Mouse (Mus musculus) stomach, postnatal 0 days (tissue): ENCODE measurements around the gene Gm20458. TPM values are rescaled to one million over a fixed set of nuclear protein-coding genes. Genes with fewer than 3 reads are reported as not detected.

Experiments
- ATAC-seq: fragments of 200-750 bp; cut with Nextera tagmentation; 2 replicates; pipeline ENCODE4 v1.8.0; 2017; ENCODE audit not compliant: low FRiP score, low TSS enrichment
- DNase-seq: peaks from one replicate; pipeline ENCODE4 v3.0.0-alpha.2; 2016; ENCODE audit warnings: low spot score
- H3K27ac ChIP-seq: fragments of 300-500 bp; sonication (generic); replicated peaks from 2 replicates; pipeline ENCODE4 v1.5.1; 2014; ENCODE audit warnings: mild to moderate bottlenecking, control low read depth
- H3K27me3 ChIP-seq: fragments of 300-500 bp; sonication (generic); 2 replicates; pipeline ENCODE4 v1.6.1; 2014; ENCODE audit warnings: low read length; ENCODE audit not compliant: control insufficient read depth, insufficient read depth
- H3K36me3 ChIP-seq: fragments of 300-500 bp; sonication (generic); 2 replicates; pipeline ENCODE4 v1.6.1; 2014; ENCODE audit warnings: low read length, mixed read lengths; ENCODE audit not compliant: control insufficient read depth, insufficient read depth
- H3K4me1 ChIP-seq: fragments of 300-500 bp; sonication (generic); replicated peaks from 2 replicates; pipeline ENCODE4 v1.6.1; 2014; ENCODE audit warnings: antibody characterized with exemption; ENCODE audit not compliant: control insufficient read depth, insufficient read depth
- H3K4me2 ChIP-seq: fragments of 300-500 bp; sonication (generic); replicated peaks from 2 replicates; pipeline ENCODE4 v1.6.1; 2014; ENCODE audit warnings: low read depth, mild to moderate bottlenecking, control low read depth, moderate library complexity
- H3K4me3 ChIP-seq: fragments of 300-500 bp; sonication (generic); 2 replicates; pipeline ENCODE4 v1.5.1; 2014; ENCODE audit warnings: low read depth, low read length, control low read depth
- H3K9ac ChIP-seq: fragments of 300-500 bp; sonication (generic); 2 replicates; pipeline ENCODE4 v1.6.1; 2014; ENCODE audit warnings: mild to moderate bottlenecking, low read length, control low read depth, mixed read lengths
- H3K9me3 ChIP-seq: fragments of 300-500 bp; sonication (generic); 2 replicates; pipeline ENCODE4 v1.6.1; 2016; ENCODE audit warnings: low read length; ENCODE audit not compliant: control insufficient read depth
- CTCF ChIP-seq: IDR thresholded peaks from 2 replicates; pipeline ENCODE4 v1.5.1; 2016; ENCODE audit warnings: antibody characterized with exemption, low read depth, mild to moderate bottlenecking, moderate library complexity
- EP300 ChIP-seq: optimal IDR thresholded peaks from 2 replicates; pipeline ENCODE3; 2016; ENCODE audit warnings: antibody characterized with exemption
- WGBS: fragments of 180-500 bp; shearing (Covaris S2); extraction: QIAGEN DNeasy Blood & Tissue Kit; methylation state at CpG from one replicate; pipeline ENCODE4 v1.1.7; 2014; 5-methylcytosine and 5-hydroxymethylcytosine counted together
- polyA plus RNA-seq: library from polyadenylated mRNA; unstranded; fragments of >200 nt; fragmentation: Nextera tagmentation; extraction: Ambion mirVana; gene quantifications from 2 replicates; pipeline ENCODE4 v1.2.1, GENCODE M21; 2015

Gm20458 gene
- polyA plus RNA-seq, 1 experiment from 2014 or later = 28.1 TPM

DNA sequence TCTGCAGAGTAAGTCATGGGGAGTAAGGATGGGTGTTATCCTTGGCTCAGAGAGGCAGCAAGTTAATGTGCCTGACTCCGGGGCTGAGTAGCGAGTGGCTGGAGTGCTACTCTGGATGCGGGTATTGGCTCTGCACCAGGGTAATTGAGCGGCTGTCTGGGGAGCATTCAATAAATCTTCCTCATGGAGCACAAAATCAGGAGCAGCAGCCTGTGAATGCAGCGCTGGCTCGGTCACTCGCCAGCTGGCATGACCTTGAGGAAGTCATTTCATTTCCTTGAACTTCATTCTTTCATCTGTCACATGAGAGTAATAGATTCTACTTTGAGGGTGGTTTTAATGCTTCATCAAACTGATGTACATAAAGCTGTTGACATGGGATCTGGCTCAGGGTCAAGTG lies 39.7 kb downstream of the Gm20458 start:
- no peak for DNase-seq
- TF ChIP-seq CTCF (no peak), EP300 (no peak)
- Histone ChIP-seq H3K27me3 (no peaks in the 10 kb centered on the region), H3K9me3 (0 out of 2 replicates have a peak, but pooled peaks cover 2% of the 10 kb centered on the region), H3K36me3 (peaks cover 19% of the 10 kb centered on the region), H3K4me1 (peaks cover 5% of the 10 kb centered on the region; the same call in 1 of the 2 replicates), H3K4me2 (no peak overlapping the region), H3K4me3 (no peak overlapping the region), H3K9ac (no peak overlapping the region), H3K27ac (no peak overlapping the region)
- ATAC-seq = no peak
- WGBS = 84% methylated on average over 7 of the region's 7 CpGs

DNA sequence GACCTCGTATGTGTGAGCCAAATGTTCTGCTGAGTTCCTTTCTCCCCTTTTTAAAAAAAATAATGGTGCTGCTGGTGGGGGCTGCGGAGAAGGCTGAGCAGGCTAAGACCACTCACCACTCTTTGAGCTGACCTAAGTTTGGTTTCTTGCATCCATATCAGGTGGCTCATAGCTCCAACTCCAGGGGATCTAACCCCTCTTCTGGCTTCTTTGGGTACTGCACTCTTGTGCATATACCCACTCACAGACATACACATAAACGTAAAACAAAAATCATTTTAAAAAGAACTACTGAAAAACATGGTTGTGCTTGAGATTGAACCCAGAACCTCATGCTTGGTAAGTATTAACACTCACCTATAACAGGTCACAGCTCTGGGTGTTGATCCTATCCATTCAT lies 44.2 kb downstream of the Gm20458 start:
- 99% methylated on average over 3 of the region's 3 CpGs for WGBS

GRCm38 (mm10) chr2:164505619-164506347 lies 45.0 kb downstream of the Gm20458 start:
- ATAC-seq = no peak
- H3K4me2 ChIP-seq = no peak overlapping the region
- H3K36me3 ChIP-seq = peaks cover 19% of the 10 kb centered on the region
- TF ChIP-seq CTCF = peak; percentile 32
- TF ChIP-seq EP300 = no peak
- no peaks in the 10 kb centered on the region for H3K4me1 ChIP-seq
- 0 out of 2 replicates have a peak, but pooled peaks cover 2% of the 10 kb centered on the region for H3K9me3 ChIP-seq
- H3K4me3 ChIP-seq = no peak overlapping the region
- no peak overlapping the region for H3K27ac ChIP-seq
- 70% methylated on average over 4 of the region's 4 CpGs for WGBS
- no peaks in the 10 kb centered on the region for H3K27me3 ChIP-seq
- H3K9ac ChIP-seq = no peak overlapping the region
- DNase-seq = no peak

More for the DNA sequence above, 44.2 kb downstream of the Gm20458 start:
- Histone ChIP-seq H3K4me3 (no peak overlapping the region), H3K4me1 (no peaks in the 10 kb centered on the region), H3K27ac (no peak overlapping the region), H3K9ac (no peak overlapping the region), H3K9me3 (0 out of 2 replicates have a peak, but pooled peaks cover 2% of the 10 kb centered on the region), H3K27me3 (no peaks in the 10 kb centered on the region), H3K36me3 (peaks cover 19% of the 10 kb centered on the region), H3K4me2 (no peak overlapping the region)
- ATAC-seq (no peak), DNase-seq (no peak)
- TF ChIP-seq CTCF (peak; percentile 26), EP300 (no peak)

DNA sequence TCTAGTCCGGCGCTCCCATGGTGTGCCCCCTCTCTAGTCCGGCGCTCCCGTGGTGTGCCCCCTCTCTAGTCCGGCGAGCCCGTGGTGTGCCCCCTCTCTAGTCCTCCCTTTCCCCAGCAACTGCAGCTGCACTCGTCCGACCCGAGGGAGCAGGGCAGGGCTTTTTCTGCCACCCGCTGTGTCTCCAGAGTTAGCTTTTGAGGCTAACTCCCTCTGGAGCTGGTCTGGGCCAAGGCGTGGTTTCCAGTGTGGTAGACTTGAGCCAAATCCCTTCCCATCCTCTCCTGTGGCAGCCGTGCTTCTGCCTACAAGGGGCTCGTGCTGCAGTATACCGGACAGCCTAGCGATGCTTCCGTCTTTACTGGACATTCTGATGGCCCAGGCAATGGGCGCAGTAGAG lies 47.0 kb downstream of the Gm20458 start:
- no peak for ATAC-seq
- no peak for TF ChIP-seq CTCF
- no peak for TF ChIP-seq EP300
- no peaks in the 10 kb centered on the region for H3K27me3 ChIP-seq
- 90% methylated on average over 19 of the region's 19 CpGs for WGBS
- DNase-seq = no peak
- H3K9me3 ChIP-seq = 0 out of 2 replicates have a peak, but pooled peaks cover 2% of the 10 kb centered on the region
- no peak overlapping the region for H3K4me3 ChIP-seq
- H3K36me3 ChIP-seq = peaks cover 12% of the 10 kb centered on the region
- no peak overlapping the region for H3K27ac ChIP-seq
- H3K9ac ChIP-seq = no peak overlapping the region
- no peaks in the 10 kb centered on the region; the same call in 1 of the 2 replicates for H3K4me1 ChIP-seq
- no peak overlapping the region for H3K4me2 ChIP-seq

DNA sequence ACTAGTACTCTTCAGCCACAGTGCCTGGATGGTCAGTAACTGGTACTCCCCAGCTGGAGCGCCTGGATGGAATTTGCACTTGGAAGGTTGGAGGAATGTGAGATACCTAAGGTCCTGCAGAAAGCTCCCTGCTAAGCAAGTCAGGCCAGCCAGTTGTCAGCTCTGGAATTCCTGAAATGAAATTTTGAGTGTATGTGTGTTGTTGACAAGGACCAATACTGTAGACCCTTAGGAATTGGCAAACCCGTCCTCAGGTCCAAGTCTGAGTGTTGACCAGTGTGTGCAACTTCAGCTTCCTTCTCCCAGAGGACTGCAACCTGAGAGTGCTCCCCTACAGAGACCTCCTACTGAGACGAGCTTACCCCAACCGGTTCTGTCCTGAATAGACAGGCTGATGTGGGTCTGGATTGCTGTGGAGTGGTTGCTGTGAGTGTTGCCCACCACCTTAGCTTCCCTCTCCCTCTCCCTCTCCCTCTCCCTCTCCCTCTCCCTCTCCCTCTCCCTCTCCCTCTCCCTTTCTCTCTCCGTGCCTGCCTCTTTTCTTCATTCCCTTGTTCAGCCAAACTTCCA lies 49.9 kb downstream of the Gm20458 start:
- no peak for TF ChIP-seq EP300
- no peak for TF ChIP-seq CTCF
- no peak overlapping the region for H3K27ac ChIP-seq

More for the DNA sequence above, 49.9 kb downstream of the Gm20458 start:
- H3K36me3 ChIP-seq = 0 out of 2 replicates have a peak, but pooled peaks cover 2% of the 10 kb centered on the region
- no peak for DNase-seq
- ATAC-seq = no peak
- no peaks in the 10 kb centered on the region for H3K27me3 ChIP-seq
- WGBS = 37% methylated on average over 5 of the region's 5 CpGs
- H3K9ac ChIP-seq = no peak overlapping the region
- H3K4me2 ChIP-seq = no peak overlapping the region
- H3K4me3 ChIP-seq = no peak overlapping the region
- peaks cover 3% of the 10 kb centered on the region; the same call in 1 of the 2 replicates for H3K4me1 ChIP-seq
- no peaks in the 10 kb centered on the region for H3K9me3 ChIP-seq
